Mouse (Mus musculus) brain, adult 2 months (tissue): ENCODE results near the gene Rpl6.
A peak's percentile ranks its signal among the peaks of the same experiment; 100 is the strongest.

Source experiments
- DNase-seq: peaks from one replicate; pipeline ENCODE4 v3.0.0; 2011; ENCODE audit warnings: low read depth, low spot score

Gene Rpl6

DNA sequence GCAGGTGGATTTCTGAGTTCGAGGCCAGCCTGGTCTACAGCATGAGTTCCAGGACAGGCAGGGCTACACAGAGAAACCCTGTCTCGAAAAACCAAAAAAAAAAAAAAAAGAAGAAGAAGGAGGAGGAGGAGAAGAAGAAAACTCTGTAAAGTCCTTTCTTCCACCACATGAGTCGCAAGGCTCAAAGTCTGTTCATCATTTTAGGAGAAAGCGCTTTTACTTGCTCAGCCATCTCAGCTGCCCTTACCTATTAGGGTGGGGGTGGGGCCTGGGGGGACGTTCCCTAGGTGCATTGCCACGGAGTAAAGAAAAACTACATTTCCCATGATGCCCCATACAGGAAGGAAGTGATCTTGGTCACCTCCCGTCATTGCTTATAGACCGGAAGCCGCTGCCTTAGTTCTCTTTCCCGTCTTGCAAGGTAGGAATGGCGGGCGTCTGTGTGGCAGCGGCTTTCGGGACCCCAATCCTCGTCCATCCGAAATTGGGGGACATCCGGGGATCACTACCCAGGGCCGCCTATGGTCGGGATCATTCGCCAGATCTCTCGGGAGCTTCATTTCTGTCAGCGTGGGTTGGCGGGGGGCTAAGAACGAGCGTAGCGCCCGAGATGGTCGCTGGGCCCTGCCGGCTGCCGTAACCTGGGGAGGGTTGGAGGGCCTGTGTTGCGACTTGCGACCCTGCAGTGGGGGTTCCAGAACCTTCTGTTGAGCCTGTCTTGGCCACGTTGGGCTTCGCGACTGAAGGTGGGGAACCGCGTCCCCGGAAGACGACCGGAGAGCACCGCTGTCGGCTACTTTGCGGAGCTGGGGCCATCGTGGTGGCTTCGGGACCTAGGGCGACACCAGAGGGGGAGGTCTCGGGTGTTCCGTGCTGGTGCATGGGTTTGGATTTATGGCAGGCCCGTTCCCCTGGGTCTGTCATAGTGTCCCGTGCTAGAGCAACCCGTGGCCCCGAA lies at the start of gene Rpl6:
Gene Rpl6 (plus strand): TSS at position 350 of the 958 bp plus-strand sequence.
- DNase-seq = peak; percentile 97

DNA sequence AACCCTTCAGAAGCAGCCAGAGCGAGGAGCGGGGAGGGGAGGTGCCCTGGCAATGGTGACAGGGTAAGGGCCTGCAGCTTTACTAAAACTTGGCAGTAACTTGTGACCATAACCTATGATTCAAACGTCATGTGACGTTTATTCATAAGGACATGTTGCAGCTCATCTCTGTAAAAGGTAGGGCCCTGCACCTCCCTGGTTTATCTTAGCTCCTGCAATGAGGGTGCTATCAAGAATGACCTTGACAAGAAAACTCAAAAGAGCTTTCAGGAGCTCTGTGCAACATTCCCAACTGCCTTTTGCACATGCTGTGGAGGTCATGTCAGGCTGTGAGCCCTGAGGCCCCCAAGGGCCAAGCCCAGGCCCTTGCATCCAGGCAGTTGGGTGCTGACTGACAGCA lies 48.2 kb upstream of the Rpl6 start:
- DNase-seq = no peak

DNA sequence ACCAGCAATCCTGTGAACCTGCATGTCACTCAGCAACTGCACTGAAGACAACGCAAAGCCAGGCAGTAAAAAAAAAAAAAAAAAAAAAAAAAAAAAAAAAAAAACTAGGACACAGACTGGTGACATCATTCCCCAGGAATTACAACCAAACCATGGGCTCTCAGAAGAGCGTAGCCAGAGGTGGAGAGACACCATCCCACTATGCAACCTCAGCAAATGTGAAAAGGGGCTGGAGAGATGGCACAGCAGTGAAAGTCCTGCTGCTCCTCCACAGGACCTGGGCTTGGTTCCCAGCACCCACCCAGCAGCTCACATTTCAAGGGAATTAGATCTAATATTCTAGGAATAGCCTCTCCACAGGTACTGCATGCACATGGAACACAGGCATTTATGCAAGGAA lies 47.3 kb upstream of the Rpl6 start:
- no peak for DNase-seq

DNA sequence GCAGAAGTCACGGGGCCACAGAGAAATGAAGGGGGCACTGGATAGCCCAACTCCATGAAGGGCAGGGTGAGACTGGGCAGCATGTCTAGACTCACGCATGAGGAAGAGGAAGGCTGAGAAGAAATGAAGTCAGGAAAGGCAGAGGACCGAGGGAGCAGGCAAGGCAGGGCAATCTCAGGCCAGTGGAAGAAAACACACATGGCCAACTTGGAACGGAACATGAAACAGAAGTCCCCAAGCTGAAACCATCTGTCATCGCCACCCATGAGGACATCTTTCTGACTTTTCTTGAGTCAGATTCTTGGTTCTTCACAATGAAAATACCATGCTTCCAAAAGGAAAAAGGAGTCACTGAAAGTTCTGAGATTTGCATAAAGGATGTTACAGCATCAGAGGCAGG lies 46.8 kb upstream of the Rpl6 start:
- peak; percentile 86 for DNase-seq

DNA sequence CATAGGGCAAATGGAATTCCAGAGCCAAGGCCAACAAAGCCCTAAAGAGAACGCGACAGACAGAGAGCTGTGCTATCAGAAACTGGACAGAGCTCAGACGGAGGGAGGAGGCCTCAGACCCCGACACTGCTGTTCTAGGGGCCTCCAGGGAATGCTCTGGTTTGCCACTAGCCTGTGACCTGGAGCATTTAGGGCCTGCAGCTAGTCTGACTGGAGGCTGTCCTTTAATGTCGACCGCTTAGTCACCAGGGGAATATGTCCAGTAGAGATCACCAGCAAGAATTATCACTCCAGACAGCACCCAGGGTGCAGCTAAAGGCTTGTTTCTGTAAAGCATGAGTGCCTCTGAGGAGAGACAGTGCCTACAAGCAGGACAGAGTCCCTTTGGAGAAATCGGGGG lies 45.3 kb upstream of the Rpl6 start:
- no peak for DNase-seq

DNA sequence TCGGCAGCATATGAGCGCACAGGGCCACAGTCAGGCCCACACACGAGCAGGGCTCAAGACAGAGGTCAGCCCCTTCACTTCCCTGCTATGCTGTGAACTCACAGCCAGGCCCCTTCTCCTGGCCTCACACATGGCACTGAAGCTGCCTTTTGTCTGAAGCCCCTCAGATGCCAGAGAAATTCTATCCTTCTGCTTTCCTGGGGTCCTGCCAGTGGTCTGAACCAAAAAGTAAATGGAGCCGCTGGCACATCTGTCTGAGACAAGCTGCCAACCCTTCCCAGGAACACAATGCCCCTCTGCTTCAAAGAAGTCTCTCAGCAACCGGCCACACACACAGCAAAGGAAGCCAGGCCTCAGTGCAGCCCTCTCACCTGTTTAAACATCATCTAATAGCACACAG lies 42.0 kb upstream of the Rpl6 start:
- DNase-seq = no peak

DNA sequence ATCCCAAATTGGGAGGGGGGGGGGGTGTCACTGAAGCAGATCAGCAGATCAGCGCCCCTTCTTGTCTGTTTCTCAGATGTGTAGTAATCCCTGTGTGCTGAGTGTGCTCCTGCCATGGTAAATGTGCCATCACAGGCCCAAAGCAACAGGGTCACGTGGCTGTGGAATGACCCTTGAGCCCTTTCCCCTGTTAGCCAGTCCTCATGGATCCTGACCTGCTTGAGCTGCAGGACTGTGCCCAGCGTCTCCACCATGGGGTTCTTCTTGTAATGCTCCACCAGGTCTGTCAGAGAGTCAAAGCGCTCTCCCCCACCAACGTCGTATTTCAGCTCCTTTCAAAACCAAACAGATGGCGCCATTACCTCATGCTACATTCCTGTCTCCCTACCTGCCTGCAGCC lies 41.4 kb upstream of the Rpl6 start:
- no peak for DNase-seq

DNA sequence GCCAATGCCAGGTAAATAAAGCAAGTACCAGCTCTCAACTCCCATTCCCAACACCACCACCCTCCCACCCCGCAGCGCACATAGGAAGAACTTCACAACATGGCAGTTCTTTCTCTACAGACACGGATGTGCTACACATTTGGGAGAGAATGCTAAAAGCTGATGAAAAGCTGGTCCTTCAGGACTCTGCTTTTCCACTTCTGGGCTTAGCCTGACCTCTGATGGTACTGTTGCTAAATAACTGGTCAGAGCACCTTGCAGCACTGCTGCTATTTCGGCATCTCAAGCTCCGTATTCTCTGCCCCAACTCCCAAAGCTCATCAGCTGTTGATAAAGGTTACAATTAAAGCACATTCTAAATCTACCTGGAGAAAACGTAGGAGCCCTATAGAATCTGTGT lies 37.4 kb upstream of the Rpl6 start:
- no peak for DNase-seq

DNA sequence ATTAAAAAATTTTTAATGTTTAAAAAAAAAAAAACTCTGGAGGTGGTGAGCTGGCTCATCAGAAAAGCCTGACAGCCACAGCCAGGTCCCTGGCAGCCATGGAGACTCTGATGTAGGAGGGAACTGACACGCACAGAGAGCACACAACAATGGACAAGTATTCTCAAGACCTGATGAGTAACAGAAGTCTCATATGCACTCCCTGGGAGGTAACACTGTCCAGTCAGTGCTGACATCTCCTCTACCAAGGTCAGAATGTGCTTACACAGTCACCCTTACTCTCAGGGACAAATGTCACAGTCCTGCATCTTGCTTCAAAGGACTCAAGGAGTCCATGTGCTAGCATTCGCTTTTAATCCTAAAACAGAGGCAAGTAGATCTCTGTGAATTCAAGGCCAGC lies 34.7 kb upstream of the Rpl6 start:
- no peak for DNase-seq

DNA sequence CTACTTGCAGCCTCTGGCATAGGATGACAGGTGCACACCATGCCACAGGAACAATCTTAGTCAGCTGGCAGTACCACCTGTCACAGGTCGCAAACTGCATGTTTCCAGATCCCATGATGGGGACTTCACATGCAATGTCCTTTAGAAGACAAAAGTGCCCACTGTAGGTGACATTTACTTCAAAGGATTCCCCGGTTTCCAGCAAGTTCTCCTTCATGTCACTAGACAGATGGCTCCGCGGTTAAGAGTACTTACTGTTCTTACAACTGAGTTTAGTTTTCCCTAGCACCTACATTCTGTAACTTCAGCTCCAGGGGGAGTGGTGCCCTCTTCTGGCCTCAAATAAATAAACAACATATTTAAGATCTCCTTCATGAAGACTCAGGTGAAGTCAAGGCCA lies 31.4 kb upstream of the Rpl6 start:
- DNase-seq = peak; percentile 88

DNA sequence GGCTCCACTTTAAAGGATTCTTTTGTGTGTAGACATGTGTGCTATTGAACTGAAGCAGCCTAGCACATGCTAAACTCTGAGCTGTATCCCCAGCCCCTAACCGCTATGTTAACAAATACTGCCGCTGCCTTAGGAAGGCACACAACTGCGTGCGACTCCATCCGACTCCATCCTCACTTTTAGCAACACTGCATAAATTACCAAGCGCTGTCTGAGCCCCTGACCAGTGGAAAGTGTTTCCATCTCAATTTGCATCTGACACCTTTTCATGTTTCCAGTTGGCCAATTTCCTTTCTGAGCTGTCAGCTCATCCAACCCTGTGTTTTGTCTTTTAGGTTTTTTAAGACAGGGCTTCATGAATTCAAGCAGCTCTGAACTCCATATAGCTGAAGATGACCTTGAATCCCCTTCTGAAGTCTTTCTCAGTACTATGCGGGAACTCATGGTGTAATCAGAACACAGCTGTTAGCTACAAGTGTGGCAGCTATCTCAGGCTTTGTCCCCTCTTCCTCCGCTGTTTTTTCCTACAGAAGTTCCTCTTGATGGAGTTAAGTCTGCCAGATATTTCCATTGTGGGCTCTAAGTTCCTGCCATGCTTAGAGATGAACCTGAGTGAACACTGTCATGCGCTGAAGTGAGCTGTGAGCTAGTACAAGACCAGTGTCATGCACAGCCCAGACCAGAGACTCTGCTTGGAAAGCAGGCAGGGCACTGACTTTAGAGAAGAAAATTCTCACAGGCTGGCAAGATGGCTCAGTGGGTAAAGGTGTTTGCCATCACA lies 25.0 kb upstream of the Rpl6 start:
- no peak for DNase-seq

DNA sequence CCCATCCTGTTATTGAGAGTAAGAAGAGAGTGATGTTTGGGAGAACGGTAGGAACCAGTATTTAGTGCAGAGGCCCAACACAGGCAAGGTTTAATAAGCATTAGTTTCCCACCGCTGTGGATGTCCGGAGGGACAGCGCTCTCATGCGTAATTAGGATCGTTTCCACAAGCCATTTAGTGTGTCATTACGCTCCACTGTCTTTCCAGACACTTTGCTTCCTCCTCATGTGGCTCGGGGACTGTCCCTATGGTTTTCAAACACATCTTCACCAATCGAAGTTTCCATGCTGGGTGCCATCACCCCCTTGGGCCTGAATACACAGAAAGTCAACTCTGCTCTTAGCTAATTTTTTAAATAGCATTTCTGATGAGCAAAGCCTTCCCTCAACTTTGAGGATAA lies 21.0 kb upstream of the Rpl6 start:
- no peak for DNase-seq

DNA sequence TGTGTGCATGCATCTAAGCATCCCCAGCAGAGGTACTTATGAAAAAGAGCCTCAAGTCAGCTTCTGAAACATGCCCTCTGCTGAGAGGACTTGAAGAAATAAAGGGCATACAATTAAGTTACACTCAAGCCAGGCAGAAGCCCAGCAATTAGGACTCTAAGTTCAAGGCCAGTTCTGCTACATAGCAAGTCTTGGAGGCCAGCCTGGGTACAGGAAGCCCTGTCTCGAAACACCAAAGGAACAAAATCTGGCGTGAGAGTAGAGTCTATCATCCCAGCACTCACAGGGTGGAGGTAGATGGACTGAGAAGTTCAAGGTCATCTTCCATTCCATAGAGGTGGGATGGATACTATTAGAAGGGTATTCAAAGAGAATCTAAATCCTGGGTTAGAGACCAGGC lies 19.9 kb upstream of the Rpl6 start:
- no peak for DNase-seq

DNA sequence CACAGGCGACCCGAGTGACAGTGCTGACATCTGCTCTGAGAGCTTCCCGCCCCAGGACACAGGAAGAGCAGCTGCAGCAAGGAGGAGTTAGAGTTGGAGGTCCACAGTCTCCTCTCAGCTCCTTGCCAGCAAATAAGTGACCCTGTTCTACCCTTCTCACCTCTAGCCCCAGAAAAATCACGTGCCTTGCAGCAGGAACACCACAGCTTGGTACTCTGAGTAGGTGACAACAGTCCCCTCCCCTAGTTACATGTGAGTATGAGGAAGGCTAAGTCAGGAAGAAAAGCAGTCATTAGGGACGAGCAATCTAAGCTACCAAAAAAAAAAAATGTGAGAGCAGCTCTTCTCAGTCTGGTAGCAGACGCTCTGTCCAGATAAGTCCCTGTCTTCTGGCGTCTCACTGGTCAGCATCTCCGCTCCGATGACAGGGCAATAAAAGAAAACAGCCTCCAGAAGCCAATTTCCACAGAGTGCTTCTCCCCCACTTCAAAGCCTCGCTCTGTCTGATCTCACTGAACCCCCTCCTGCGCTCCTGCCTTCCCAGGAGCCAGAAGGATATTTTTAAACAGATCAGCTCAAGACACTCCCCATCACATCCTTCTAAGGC lies 19.2 kb upstream of the Rpl6 start:
- DNase-seq = peak; percentile 77

DNA sequence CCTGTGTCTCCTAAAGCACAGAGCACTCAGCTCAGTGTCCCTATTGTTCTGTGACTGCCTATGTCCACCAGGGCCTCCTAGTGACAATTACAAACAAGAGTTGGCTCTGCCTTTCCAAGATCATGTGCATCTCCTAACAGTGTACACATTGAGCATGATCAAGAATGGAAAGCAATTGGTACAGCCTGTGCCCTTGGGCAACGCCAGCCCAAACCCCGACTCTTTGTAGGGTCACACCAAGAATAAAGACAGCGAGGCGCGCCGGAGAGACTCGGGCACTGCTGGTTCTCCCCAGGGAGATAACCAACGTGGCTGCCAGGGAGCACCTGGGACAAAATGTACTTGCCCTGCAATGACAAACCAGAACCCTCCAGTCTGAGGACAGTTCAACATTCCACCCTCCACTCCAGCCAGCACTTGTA lies 16.7 kb upstream of the Rpl6 start:
- DNase-seq = peak; percentile 92

DNA sequence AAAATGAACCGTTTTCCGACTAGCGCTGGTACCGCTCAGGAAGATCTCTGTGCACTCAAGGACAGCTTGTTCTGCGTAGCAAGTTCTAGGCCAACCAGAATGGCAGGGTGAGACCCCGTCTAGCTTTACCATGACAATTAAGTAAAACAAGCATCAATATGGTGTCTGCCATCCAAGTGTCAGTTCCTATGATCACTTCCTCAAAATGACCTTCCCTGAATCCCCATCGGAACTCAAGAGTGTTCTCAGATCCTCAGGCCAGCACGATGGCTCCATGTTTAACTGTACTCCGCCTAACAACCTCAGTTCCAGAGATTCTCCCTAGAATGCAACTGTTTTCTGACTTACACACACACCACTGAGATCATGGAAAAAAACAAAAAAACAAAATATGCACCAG lies 16.0 kb upstream of the Rpl6 start:
- DNase-seq = no peak

DNA sequence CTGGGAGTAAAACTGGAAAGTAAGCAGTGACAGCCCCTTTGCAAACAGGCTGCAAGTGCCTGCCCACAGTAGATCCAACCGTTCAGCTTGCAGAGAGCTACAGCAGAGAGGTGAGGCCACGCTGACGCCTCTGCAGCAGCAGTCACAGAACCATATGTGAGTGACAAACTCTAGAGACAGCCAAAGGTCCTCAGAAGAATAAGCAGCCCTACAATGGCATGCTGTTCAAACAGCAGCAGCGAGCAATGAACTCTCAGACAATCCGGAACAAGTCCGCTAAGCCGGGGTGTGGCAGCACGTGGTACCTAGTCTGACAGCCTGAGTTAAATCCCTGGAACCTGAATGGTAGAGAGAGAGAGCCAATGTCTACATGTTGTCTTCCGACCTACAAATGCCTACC lies 15.1 kb upstream of the Rpl6 start:
- DNase-seq = peak; percentile 59

DNA sequence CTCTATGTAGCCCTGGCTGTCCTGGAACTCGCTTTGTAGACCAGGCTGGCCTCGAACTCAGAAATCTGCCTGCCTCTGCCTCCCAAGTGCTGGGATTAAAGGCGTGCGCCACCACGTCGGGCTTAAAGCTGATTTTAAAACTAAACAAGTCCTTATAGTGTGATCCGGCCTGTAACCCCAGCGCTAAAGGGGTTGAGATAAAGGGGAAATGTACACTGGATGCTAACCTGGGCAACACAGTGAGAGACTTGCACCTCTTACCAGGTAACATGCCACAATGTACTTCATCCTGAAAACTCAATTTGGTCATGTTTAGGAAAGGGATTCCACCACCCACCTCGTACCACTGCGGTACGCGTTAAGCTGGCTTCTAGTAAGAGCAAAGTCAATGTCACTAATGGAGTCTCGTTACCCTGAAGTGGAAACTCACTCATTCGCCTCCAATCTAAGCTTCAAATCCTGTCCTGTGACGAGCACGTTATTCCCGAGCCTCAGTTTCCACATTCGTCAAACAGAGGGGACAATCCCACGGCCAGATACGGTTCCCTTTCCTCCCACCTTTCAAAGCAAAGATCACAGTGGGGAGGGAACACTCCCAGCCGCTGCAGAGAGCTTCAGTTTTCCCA lies 14.0 kb upstream of the Rpl6 start:
- DNase-seq = peak; percentile 22

DNA sequence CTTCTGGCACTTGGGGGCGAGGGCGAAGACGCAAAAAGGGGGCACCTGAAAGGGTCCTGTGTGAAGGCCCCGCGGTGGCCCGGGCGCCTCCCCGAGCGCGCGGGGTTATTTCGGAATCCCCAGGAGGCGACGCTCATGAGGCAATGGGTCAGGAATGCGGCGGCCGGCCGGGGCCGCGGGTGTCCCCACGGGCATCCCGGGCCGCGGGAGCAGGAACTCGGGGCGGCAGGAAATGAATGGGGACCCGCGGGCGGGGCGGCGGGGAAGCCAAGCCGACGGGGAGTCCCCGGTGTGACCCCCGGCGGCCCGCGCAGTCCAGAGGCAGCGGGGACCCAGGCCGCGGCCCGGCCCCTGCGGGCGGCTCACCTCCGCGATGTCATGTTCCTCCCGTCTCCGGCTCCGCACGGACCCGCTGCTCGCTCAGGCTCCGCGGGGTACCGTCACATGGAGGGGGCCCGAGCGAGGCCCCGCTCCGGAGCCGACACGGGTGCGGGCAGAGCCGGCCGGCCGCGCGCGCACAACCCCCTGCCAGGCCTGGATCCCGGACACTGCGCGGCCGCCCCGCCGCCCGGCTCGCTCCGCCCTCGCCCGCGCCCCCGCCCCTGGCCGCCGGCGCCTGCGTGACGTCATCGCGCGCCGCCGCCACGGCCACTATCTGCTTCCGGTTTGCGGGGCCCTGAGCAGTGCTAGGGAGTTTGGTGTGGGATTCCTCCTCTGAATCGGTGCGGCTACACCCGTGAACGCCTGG lies 13.3 kb upstream of the Rpl6 start, which contains the start of gene Ptpn11:
Gene Ptpn11 (minus strand): TSS at position 562 of the 748 bp plus-strand sequence.
- DNase-seq = peak; percentile 86

DNA sequence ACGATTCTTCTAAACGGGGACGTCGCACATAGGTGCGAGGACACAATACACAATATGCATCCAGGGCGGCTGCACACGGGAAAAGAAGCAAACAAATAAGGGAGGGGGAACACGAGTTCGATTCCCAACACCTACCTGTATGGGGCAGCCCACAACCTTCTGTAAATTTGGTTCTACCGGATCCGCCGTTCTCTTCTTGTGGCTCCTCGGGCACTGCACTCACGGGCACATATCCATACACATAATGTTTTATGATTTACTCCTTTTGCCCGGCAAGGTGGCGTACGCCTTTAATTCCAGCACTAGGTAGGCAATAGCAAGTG lies 12.7 kb upstream of the Rpl6 start:
- no peak for DNase-seq

DNA sequence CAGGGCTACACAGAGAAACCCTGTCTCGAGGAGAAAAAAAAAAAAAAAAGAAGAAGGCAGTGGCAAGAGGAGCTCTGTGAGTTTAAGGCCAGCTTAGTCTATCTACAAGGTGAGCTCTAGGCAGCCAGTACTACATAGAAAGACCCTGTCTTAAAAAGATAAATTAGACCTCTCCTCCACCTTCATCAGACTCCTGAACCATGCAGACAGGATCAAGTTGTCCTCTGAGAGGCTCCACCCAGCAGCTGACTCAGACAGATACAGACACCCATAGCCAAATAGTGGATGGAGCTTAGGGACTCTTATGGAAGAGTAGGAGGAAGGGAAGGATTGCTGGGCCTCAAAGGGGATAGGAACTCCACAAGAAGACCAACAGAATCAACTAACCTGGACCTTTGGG lies 10.1 kb upstream of the Rpl6 start:
- no peak for DNase-seq
